Mouse (Mus musculus) thymus, adult 2 months (tissue): ENCODE measurements around the gene N4bp2l2. TPM values are rescaled to one million over a fixed set of nuclear protein-coding genes. Genes with fewer than 3 reads are reported as not detected.

Source experiments
- DNase-seq: peaks from one replicate; pipeline ENCODE4 v3.0.0; 2021
- H3K27ac ChIP-seq: fragments of 200-500 bp; 2 replicates; pipeline ENCODE4 v1.5.1; 2012; ENCODE audit warnings: low read length, control low read depth; ENCODE audit not compliant: control insufficient read depth, insufficient read depth
- H3K27me3 ChIP-seq: fragments of 200-500 bp; 2 replicates; pipeline ENCODE4 v1.6.1; 2012; ENCODE audit warnings: mild to moderate bottlenecking, low read length, moderate library complexity, mixed read lengths; ENCODE audit not compliant: control insufficient read depth, insufficient read depth
- H3K36me3 ChIP-seq: fragments of 200-500 bp; 2 replicates; pipeline ENCODE4 v1.6.1; 2012; ENCODE audit warnings: mild to moderate bottlenecking, low read length, moderate library complexity; ENCODE audit not compliant: control insufficient read depth, insufficient read depth
- H3K4me1 ChIP-seq: fragments of 200-500 bp; replicated peaks from 2 replicates; pipeline ENCODE4 v1.6.1; 2012; ENCODE audit warnings: low read length; ENCODE audit not compliant: control insufficient read depth, insufficient read depth
- H3K4me3 ChIP-seq: fragments of 200-500 bp; 2 replicates; pipeline ENCODE4 v1.5.1; 2012; ENCODE audit warnings: mild to moderate bottlenecking, low read length, control low read depth, moderate library complexity; ENCODE audit not compliant: control insufficient read depth, insufficient read depth
- CTCF ChIP-seq: fragments of 200-500 bp; IDR thresholded peaks from 2 replicates; pipeline ENCODE4 v1.5.1; 2012; ENCODE audit warnings: mild to moderate bottlenecking, control low read depth, low read length, moderate library complexity, borderline replicate concordance; ENCODE audit not compliant: control insufficient read depth, poor library complexity, insufficient read depth; ENCODE audit errors: extremely low read depth
- POLR2A ChIP-seq: fragments of 200-500 bp; IDR thresholded peaks from 2 replicates; pipeline ENCODE4 v1.6.1; 2012; ENCODE audit warnings: mild to moderate bottlenecking, low read length, control low read depth, moderate library complexity; ENCODE audit not compliant: control insufficient read depth, poor library complexity, insufficient read depth; ENCODE audit errors: extremely low read depth
- WGBS: fragments of 180-500 bp; shearing (Covaris S2); methylation state at CpG from one replicate; pipeline ENCODE4 v1.1.7; 2018; 5-methylcytosine and 5-hydroxymethylcytosine counted together
- polyA plus RNA-seq: library from polyadenylated mRNA; depleted of rRNA; stranded (reverse); fragments of >200 nt; gene quantifications from 2 replicates; pipeline ENCODE4 v1.2.3, GENCODE M21; 2012

Gene N4bp2l2
- polyA plus RNA-seq, 1 experiment: 13.1 TPM

DNA sequence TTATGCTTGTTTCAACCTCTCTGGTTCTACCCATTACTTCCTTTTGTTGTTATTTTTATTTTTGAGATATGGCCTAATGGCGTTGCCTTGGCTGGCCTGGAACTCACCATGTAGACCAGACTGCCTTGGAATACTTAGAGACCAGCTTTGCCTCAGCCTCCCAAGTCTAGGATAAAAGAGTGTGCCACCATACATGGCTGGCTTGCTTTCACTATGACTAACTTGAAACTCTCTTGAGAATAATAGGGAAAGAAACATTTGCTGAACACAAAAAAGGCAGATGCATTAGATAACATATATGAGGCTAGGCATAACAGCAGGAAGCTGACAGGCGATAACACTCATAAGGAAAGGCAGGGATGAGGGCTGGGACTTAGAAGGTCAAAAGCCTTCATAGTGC, 51.9 kb downstream of the N4bp2l2 start:
- no peak for DNase-seq
- H3K4me3 ChIP-seq: no peak overlapping the region
- no peaks in the 10 kb centered on the region for H3K36me3 ChIP-seq
- WGBS: 94% methylated on average over 2 of the region's 2 CpGs
- H3K4me1 ChIP-seq: peaks cover 10% of the 10 kb centered on the region
- no peak overlapping the region for H3K27ac ChIP-seq
- no peaks in the 10 kb centered on the region for H3K27me3 ChIP-seq
- TF ChIP-seq CTCF (no peak), POLR2A (no peak)

DNA sequence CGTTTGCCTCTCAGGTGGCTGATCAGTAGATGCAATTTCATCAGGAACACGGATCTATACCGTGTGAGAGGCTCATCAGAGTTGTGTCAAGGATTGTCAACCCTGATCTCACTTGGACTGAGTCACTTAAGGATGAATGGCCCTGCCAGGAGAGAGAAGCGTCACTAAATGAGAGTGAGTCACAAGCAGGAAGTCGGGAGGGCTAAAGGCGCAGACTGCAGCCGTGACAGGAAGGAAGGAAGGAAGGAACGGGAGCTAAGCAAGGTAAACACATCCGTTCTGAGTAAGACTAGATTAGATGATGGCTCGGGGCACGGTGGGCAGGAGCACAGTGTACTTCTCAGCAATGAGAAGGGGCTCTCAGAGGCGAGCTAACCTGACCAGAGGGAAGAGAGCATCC, 54.3 kb downstream of the N4bp2l2 start:
- DNase-seq: peak; percentile 63

DNA sequence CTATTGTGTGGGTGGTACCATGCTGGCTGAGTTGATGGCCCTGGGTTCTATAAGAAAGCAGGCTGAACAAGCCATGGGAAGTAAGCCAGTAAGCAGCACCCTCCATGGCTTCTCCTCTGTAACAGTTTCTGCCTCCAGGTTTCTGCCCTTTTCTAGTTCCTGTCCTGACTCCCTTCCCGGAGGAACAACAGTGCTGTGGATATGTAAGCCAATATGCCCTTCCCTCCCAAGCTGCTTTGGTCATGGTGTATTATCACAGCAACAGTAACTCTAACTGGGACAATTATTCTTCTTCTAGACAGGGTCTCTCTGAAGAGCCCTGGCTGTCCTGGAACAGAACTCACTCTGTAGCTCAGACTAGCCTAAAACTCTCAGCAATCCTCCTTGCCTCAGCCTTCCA, 54.8 kb downstream of the N4bp2l2 start:
- Histone ChIP-seq H3K27ac (peak overlapping the region; percentile 28; the same call in 1 of the 2 replicates), H3K4me1 (peaks cover 10% of the 10 kb centered on the region), H3K36me3 (no peaks in the 10 kb centered on the region), H3K27me3 (no peaks in the 10 kb centered on the region), H3K4me3 (no peak overlapping the region)
- no peak for DNase-seq
- WGBS: 96% methylated on average over 1 of the region's 1 CpGs
- no peak for TF ChIP-seq POLR2A

More for the DNA sequence above, 54.3 kb downstream of the N4bp2l2 start:
- Histone ChIP-seq H3K27ac (peak overlapping the region; percentile 85), H3K36me3 (no peaks in the 10 kb centered on the region), H3K4me3 (peak overlapping the region; percentile 17; the same call in 1 of the 2 replicates), H3K27me3 (no peaks in the 10 kb centered on the region), H3K4me1 (peaks cover 10% of the 10 kb centered on the region)
- WGBS: 14% methylated on average over 12 of the region's 12 CpGs
- peak; percentile 42; the same call in 1 of the 2 replicates for TF ChIP-seq POLR2A
- TF ChIP-seq CTCF: no peak

DNA sequence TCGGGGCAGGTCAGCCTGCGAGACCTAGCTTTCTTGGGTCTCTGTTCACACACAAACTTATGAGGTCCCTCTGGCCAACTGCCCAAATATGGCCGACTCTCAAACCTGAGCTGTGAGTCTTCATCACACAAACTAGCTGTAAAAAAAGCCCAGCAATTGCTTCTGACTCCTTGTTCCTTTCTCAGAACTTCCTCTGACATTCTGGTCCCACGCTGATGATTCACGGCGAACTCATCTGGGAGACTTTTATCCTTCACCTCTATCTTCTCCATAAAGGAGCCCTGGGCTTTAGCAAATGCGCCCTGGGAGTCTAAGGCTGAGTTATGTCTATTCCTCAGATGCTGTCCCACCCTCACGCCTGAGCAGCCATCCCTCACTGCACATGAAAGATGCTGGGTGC, 58.4 kb downstream of the N4bp2l2 start:
- TF ChIP-seq POLR2A (no peak), CTCF (no peak)
- WGBS: 94% methylated on average over 8 of the region's 8 CpGs
- DNase-seq: no peak
- no peak overlapping the region for H3K27ac ChIP-seq
- no peaks in the 10 kb centered on the region for H3K27me3 ChIP-seq
- H3K36me3 ChIP-seq: no peaks in the 10 kb centered on the region
- H3K4me1 ChIP-seq: peaks cover 10% of the 10 kb centered on the region
- no peak overlapping the region for H3K4me3 ChIP-seq

DNA sequence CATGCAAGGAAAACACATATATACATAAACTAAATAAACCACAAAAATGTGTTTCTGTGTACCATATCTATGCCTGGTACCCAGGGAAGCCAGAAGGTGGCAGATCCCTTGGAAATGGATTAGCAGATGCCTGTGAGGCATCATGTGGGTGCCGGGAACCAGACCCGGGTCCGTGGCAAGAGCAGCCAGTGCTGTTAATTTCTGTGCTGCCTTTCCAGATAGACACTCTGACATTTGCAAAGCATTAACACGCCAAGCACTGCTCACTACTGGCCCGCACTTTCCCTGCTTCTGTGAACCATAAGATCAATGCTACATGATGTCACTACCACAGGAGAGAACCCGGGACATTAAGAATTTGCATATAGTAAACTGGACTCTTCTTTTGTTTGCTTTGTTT, 59.9 kb downstream of the N4bp2l2 start:
- Histone ChIP-seq H3K27me3 (no peaks in the 10 kb centered on the region), H3K4me1 (peaks cover 4% of the 10 kb centered on the region), H3K27ac (no peak overlapping the region), H3K4me3 (no peak overlapping the region), H3K36me3 (no peaks in the 10 kb centered on the region)
- 98% methylated on average over 6 of the region's 6 CpGs for WGBS
- TF ChIP-seq CTCF (no peak), POLR2A (no peak)
- no peak for DNase-seq

DNA sequence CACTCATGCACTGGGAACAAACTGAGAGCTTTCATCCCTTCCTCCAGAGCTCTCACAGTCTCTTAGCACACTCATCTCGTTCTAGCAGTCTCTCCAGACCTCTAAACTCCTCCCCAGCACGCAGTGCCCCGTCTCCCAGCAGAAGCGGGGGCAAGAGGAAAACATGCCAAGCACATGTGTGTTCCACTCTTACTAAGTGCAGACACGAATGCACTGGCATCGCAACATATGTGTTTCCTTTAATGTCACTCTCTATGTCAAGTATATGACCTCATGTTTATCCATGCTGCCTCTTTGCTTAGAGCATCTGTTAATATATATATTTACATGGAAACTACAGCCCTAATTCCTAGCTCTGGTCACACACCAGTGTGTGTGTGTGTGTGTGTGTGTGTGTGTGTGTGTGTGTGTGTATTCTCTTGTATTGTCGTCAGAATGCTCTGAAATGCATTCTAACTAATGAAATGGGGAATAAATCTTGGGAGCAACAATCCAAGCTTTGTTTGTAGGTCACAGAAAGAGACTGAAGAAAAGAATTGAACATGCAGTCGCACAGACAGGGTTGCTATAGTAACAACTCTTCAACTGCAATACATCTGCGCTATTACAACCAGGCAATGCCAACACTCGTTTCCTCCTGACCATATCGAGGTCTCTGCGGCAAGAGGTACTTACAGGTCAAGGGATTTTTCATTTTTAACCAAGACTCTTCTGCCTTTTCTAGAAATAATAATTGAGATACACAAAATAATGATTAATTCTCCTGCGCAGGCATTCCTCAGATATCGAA, 64.3 kb downstream of the N4bp2l2 start:
- peak overlapping the region; percentile 42 for H3K4me3 ChIP-seq
- H3K27ac ChIP-seq: peak overlapping the region; percentile 84
- no peak for TF ChIP-seq CTCF
- no peak for TF ChIP-seq POLR2A
- no peaks in the 10 kb centered on the region for H3K36me3 ChIP-seq
- 76% methylated on average over 14 of the region's 14 CpGs for WGBS
- H3K4me1 ChIP-seq: peaks cover 31% of the 10 kb centered on the region
- no peak for DNase-seq
- H3K27me3 ChIP-seq: no peaks in the 10 kb centered on the region
